Mouse (Mus musculus) small intestine, adult 2 months (tissue): ENCODE measurements around the gene Cpa5. TPM values are rescaled to one million over a fixed set of nuclear protein-coding genes. Genes with fewer than 3 reads are reported as not detected.

Experiments used
- H3K27ac ChIP-seq: fragments of 200-500 bp; 2 replicates; pipeline ENCODE4 v1.5.1; 2012; ENCODE audit warnings: low read depth, low read length, control low read depth, inconsistent platforms; ENCODE audit not compliant: insufficient read depth
- H3K27me3 ChIP-seq: fragments of 200-500 bp; 2 replicates; pipeline ENCODE4 v1.6.1; 2012; ENCODE audit warnings: mild to moderate bottlenecking, moderate library complexity, low read length, inconsistent platforms; ENCODE audit not compliant: control insufficient read depth, insufficient read depth
- H3K36me3 ChIP-seq: fragments of 200-500 bp; 2 replicates; pipeline ENCODE4 v1.6.1; 2012; ENCODE audit warnings: mild to moderate bottlenecking, low read length, control low read depth, inconsistent platforms; ENCODE audit not compliant: control insufficient read depth, insufficient read depth
- H3K4me1 ChIP-seq: fragments of 200-500 bp; 2 replicates; pipeline ENCODE4 v1.6.1; 2012; ENCODE audit warnings: low read length, inconsistent platforms, mixed read lengths; ENCODE audit not compliant: control insufficient read depth, insufficient read depth, insufficient read length
- H3K4me3 ChIP-seq: fragments of 200-500 bp; 2 replicates; pipeline ENCODE4 v1.5.1; 2012; ENCODE audit warnings: low read depth, mild to moderate bottlenecking, control low read depth, inconsistent platforms, low read length, moderate library complexity
- CTCF ChIP-seq: fragments of 200-500 bp; IDR thresholded peaks from 2 replicates; pipeline ENCODE4 v1.5.1; 2012; ENCODE audit warnings: low read depth, mild to moderate bottlenecking, control low read depth, inconsistent platforms, low read length, moderate library complexity, mixed read lengths; ENCODE audit not compliant: insufficient replicate concordance, insufficient read length; ENCODE audit errors: extremely low read depth
- POLR2A ChIP-seq: fragments of 200-500 bp; IDR thresholded peaks from 2 replicates; pipeline ENCODE4 v1.6.1; 2012; ENCODE audit warnings: low read depth, mild to moderate bottlenecking, control low read depth, inconsistent platforms, low read length, moderate library complexity
- WGBS: fragments of 180-500 bp; shearing (Covaris S2); methylation state at CpG from one replicate; pipeline ENCODE4 v1.1.7; 2018; 5-methylcytosine and 5-hydroxymethylcytosine counted together
- polyA plus RNA-seq: library from polyadenylated mRNA; depleted of rRNA; stranded (reverse); fragments of >200 nt; gene quantifications from 2 replicates; pipeline ENCODE4 v1.2.3, GENCODE M21; 2012; rRNA removed

Cpa5 gene
- not detected in 2 replicates for polyA plus RNA-seq

DNA sequence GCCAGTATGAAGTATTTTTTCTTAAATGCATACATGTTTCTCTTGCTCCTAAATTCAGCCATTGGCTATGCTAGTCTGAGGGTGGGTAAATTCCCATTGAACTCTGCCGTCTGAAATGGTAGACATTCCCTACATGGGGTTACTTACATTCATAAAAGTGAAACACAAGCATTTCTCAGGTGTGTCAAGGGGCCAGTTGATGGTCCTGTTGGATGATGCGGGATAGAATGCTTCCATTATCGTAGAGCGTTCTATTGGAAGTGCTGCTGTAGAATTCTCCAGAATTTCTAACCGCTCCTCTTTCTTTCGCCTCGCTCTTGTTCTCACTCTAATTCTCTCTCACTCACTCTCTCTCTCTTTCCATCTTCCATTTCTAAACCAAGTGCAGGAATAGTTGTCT is at the start of gene Cpa5:
TSS of gene Cpa5 (plus strand) at position 301 of the 400 bp plus-strand sequence.
- 95% methylated on average over 7 of the region's 7 CpGs for WGBS
- H3K27me3 ChIP-seq, result no peaks in the 10 kb centered on the region
- no peak within 1 kb of the TSS for H3K4me3 ChIP-seq
- H3K36me3 ChIP-seq, result no peaks in the 10 kb centered on the region
- no peak within 1 kb of the TSS for H3K27ac ChIP-seq
- TF ChIP-seq CTCF (no peak), POLR2A (no peak)
- no peaks in the 10 kb centered on the region for H3K4me1 ChIP-seq

DNA sequence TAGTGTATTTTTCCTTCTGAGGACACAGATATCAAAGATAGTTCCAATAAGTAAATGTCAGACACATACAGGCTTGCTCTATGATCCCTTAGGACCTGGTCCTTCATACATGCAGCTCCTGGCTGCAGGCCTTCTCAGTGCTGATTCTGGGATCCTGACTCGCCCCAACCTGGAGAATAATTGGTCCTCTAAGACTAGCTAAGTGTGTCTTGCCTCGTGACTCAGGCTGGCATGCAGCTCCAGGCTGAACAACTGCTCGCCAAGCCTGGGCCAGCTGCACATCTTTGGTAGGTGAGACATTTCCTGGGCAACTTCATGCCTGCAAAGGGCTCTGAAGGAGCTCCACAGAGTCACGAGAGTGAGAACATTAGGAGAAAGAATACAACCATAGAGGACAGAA is 48.7 kb upstream of the Cpa5 start:
- 73% methylated on average over 4 of the region's 4 CpGs for WGBS
- Histone ChIP-seq H3K36me3 (no peaks in the 10 kb centered on the region), H3K27ac (no peak overlapping the region), H3K4me3 (no peak overlapping the region), H3K27me3 (no peaks in the 10 kb centered on the region), H3K4me1 (no peaks in the 10 kb centered on the region)
- TF ChIP-seq POLR2A (no peak), CTCF (no peak)

DNA sequence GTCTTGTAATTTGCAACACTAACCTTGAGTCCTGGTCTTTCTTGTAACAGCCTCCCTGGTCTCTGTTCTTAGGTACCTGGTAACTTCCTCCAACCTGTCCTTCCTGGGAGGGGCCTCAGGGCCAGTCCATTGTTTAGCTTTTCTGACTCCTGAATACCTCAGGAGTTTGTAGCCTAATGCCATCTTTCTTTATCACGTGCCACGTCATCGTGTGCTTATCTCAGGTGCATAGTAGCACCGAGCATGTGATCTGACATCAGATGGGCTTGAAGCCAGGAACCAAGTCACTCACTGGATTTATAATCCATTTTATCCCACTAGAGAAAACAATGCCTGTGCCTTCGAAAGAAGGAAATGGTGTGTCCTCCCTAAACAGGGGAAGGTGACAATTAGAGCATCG is 47.2 kb upstream of the Cpa5 start:
- Histone ChIP-seq H3K36me3 (no peaks in the 10 kb centered on the region), H3K27me3 (no peaks in the 10 kb centered on the region), H3K4me1 (no peaks in the 10 kb centered on the region), H3K4me3 (no peak overlapping the region), H3K27ac (no peak overlapping the region)
- TF ChIP-seq CTCF (no peak), POLR2A (no peak)
- 23% methylated on average over 6 of the region's 6 CpGs for WGBS

DNA sequence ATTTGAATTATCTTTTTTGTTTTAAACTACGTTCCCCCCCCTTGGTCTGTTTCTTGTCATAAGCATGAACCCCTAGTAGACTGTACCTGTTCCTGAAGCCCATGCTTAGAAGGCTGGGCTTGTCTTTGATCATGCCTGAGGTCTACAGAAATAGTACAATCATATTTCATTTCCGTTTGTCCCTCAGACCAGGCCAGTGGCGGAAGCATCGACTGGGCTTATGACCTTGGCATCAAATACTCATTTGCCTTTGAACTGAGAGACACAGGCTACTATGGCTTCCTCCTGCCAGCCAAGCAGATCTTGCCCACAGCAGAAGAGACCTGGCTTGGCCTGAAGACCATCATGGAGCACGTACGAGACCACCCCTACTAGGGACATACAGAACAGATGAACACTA is 46.8 kb upstream of the Cpa5 start:
- Histone ChIP-seq H3K4me1 (no peaks in the 10 kb centered on the region), H3K36me3 (no peaks in the 10 kb centered on the region), H3K27ac (no peak overlapping the region), H3K27me3 (no peaks in the 10 kb centered on the region), H3K4me3 (no peak overlapping the region)
- TF ChIP-seq CTCF, result no peak
- no peak for TF ChIP-seq POLR2A
- WGBS, result 88% methylated on average over 6 of the region's 6 CpGs

DNA sequence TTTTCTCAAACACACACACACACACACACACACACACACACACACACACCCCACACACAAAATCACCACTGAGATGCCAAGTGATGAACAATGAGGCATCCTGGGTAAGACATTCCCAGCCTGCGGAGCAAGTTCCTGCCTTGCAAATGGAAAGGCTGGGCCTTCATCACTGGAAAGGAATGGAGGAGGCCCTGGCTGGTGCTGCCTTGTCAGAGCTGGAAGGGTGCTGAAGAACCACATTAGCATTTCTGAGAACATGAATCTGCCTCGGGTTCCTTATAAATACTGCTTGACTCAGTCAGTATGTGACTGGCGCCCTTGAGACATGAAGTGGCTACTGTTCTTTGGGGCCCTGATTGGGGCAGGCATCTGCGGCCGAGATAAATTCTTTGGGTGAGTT is 42.7 kb upstream of the Cpa5 start, which contains the start of gene Cpa4:
TSS of gene Cpa4 (plus strand) at position 301 of the 400 bp plus-strand sequence.
- 67% methylated on average over 5 of the region's 5 CpGs for WGBS

DNA sequence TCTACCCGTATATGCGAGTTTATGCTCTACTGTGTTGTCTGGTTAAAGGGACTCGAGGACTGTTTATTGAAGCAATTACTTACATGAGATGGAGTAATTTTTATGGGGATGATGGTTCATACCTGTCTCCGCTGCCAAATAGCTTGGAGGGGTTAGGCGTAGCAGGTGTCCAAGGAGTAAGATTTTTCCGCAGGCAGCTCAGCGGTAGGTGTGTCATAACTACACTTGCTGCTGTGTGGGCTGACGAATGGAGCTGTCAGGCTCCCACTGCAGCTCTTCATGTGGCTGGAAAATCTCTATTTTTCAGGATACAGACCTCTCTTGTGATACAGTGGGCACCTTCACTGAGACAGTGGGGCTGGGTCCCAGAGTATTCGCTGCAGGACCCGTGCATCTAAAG is 41.5 kb upstream of the Cpa5 start:
- WGBS, result 80% methylated on average over 10 of the region's 10 CpGs
- no peak for TF ChIP-seq CTCF
- H3K36me3 ChIP-seq, result no peaks in the 10 kb centered on the region
- no peak overlapping the region for H3K27ac ChIP-seq
- H3K4me1 ChIP-seq, result no peaks in the 10 kb centered on the region
- H3K4me3 ChIP-seq, result no peak overlapping the region
- no peaks in the 10 kb centered on the region for H3K27me3 ChIP-seq

More for the DNA sequence above, 42.7 kb upstream of the Cpa5 start, which contains the start of gene Cpa4:
- Histone ChIP-seq H3K27me3 (no peaks in the 10 kb centered on the region), H3K4me1 (no peaks in the 10 kb centered on the region), H3K27ac (no peak within 1 kb of the TSS), H3K4me3 (no peak within 1 kb of the TSS), H3K36me3 (no peaks in the 10 kb centered on the region)
- TF ChIP-seq POLR2A (no peak), CTCF (no peak)

DNA sequence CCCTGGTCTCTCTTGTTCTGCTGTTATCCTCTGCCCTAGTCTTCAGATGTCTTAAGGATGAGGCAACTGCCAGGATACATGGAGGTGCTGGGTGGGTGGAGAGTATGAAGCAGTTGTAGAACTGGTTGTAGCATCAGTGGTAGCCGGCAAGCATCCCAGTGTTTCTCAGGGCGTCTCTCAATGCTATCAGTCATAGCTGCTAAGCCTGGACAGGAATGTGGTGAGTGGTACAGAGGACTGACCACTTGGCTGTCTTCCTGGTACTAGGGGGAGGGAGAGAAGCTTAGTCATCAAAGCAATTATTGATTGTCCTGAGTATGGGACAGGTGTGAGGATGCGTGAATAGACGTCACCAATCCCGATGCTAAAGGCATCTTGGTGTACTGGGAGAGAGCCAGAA is 40.8 kb upstream of the Cpa5 start:
- no peak for TF ChIP-seq CTCF
- no peak for TF ChIP-seq POLR2A
- no peaks in the 10 kb centered on the region for H3K27me3 ChIP-seq
- 67% methylated on average over 5 of the region's 5 CpGs for WGBS

More for the DNA sequence above, 40.8 kb upstream of the Cpa5 start:
- Histone ChIP-seq H3K27ac (no peak overlapping the region), H3K4me1 (no peaks in the 10 kb centered on the region), H3K36me3 (no peaks in the 10 kb centered on the region), H3K4me3 (no peak overlapping the region)
